In the genomic region with DNA sequence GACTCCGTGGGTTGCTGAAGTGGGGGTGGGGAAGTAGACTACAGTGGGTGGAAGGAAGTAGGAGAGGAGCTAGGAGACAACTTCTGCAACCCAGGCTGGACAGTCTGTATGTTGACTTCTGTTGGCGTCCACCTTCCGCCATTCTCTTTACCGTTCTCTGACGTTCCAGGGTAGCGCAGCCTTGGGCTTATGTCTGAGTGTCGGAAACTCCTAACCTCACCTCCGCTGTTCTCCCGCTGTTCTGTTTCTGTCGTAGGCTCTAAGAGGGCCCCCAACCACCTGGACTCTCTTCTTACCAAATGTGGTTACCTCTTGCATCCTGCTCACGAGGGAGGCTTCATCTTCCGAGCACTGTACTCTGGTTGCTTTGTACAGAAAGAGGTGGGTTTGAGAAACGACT, we compare ENCODE assay signal across 26 mouse cellular contexts. TPM values are rescaled to one million over a fixed set of nuclear protein-coding genes. Genes with fewer than 3 reads are reported as not detected.
A peak's percentile ranks its signal among the peaks of the same experiment; 100 is the strongest.
DNase-seq lines count a peak whose midpoint lies in the region; ATAC-seq and TF ChIP-seq lines count a peak whose summit lies in the region.
"Had no signal": no experiment of that assay in that cellular context is flagged by ENCODE, and none has a peak within 500 bp of the region (broad histone marks: within the 10 kb centered on the region; RNA-seq: fewer than 3 reads in every experiment).

No protein-coding gene starts in this region.

- ATAC-seq in liver, postnatal 0 days: no peak
- ATAC-seq: Patski had no signal

- peaks cover 32% of the 10 kb centered on the region for H3K4me1 ChIP-seq in heart, embryonic 10.5 days
- no peaks in the 10 kb centered on the region for H3K4me1 ChIP-seq in liver, adult 2 months (ENCODE audit: control insufficient read depth, insufficient read depth, low read length)
- no peaks in the 10 kb centered on the region for H3K4me1 ChIP-seq in liver, postnatal 0 days (ENCODE audit: insufficient read depth)

- 81% methylated on average over 13 of the region's 13 CpGs for WGBS in heart, embryonic 10.5 days
- WGBS in liver, adult 2 months: 76% methylated on average over 13 of the region's 13 CpGs
- 61% methylated on average over 13 of the region's 13 CpGs for WGBS in liver, postnatal 0 days (ENCODE audit: insufficient replicate concordance)

- no peak for TF ChIP-seq CTCF in liver, adult 2 months (IDR thresholded peaks at IDR 0.05; ENCODE audit: low read depth, low read length)
- no peak for TF ChIP-seq CTCF in liver, postnatal 0 days (IDR thresholded peaks at IDR 0.05; ENCODE audit: low read depth)

- TF ChIP-seq POLR2A in liver, adult 2 months (IDR thresholded peaks at IDR 0.05; ENCODE audit: extremely low read depth, insufficient read depth, low read length): no peak

- no peak overlapping the region for H3K4me3 ChIP-seq in heart, embryonic 10.5 days
- H3K4me3 ChIP-seq in liver, adult 2 months (ENCODE audit: insufficient read depth, low read depth, low read length): no peak overlapping the region
- H3K4me3 ChIP-seq in liver, postnatal 0 days (ENCODE audit: low read depth, low read length): no peak overlapping the region
- H3K4me3 ChIP-seq: forebrain, embryonic 12.5 days; hindbrain, embryonic 15.5 days had no signal

- TF ChIP-seq EP300 in liver, postnatal 0 days (IDR thresholded peaks at IDR 0.05; ENCODE audit: low read depth): no peak

- H3K36me3 ChIP-seq in heart, embryonic 10.5 days: no peaks in the 10 kb centered on the region
- no peaks in the 10 kb centered on the region for H3K36me3 ChIP-seq in liver, adult 2 months (ENCODE audit: control insufficient read depth, insufficient read depth, low read length)
- H3K36me3 ChIP-seq in liver, postnatal 0 days (replicated peaks; ENCODE audit: insufficient read depth, low read length): no peaks in the 10 kb centered on the region
- H3K36me3 ChIP-seq: forebrain, embryonic 12.5 days; hindbrain, embryonic 15.5 days had no signal

- peak overlapping the region; percentile 29; the same call in 1 of the 2 replicates for H3K9ac ChIP-seq in liver, adult 2 months (ENCODE audit: low read depth, low read length)
- H3K9ac ChIP-seq in liver, postnatal 0 days (replicated peaks): no peak overlapping the region
- H3K9ac ChIP-seq: forebrain, embryonic 12.5 days; hindbrain, embryonic 15.5 days had no signal

- no peak for DNase-seq in heart, embryonic 10.5 days (ENCODE audit: low spot score)
- DNase-seq in heart, adult 18-20 months: no peak
- DNase-seq in liver, adult 2 months (ENCODE audit: extremely low read depth, low read depth, low spot score): no peak
- no peak for DNase-seq in liver, postnatal 0 days
- peak; percentile 57 to 79 for DNase-seq in thymus, adult 18-20 months
- no peak for DNase-seq in adrenal gland, adult 18-20 months (ENCODE audit: low spot score in 2 of 2)
- DNase-seq in layer of hippocampus, postnatal 10 days (ENCODE audit: low spot score in 2 of 2): no peak
- no peak for DNase-seq in testis, postnatal 14 days (ENCODE audit: low spot score)
- DNase-seq: cerebellum, postnatal 14 days; gastrocnemius, postnatal 10 days; heart, postnatal 10 days; kidney, adult 18-20 months; kidney, postnatal 36 days; layer of hippocampus, adult 9-11 months; lung, postnatal 14 days; right cerebral cortex, postnatal 14 days had no signal

- H3K79me2 ChIP-seq in liver, adult 2 months (ENCODE audit: control insufficient read depth, insufficient read depth, low read length): no peaks in the 10 kb centered on the region

- peaks cover 3% of the 10 kb centered on the region for H3K27me3 ChIP-seq in heart, embryonic 10.5 days (ENCODE audit: insufficient read depth, poor library complexity, severe bottlenecking)
- H3K27me3 ChIP-seq in liver, adult 2 months (ENCODE audit: control insufficient read depth, insufficient read depth, low read length): no peaks in the 10 kb centered on the region
- peaks cover 4% of the 10 kb centered on the region; the same call in 1 of the 2 replicates for H3K27me3 ChIP-seq in liver, postnatal 0 days (ENCODE audit: insufficient read depth, low read length)
- H3K27me3 ChIP-seq: hindbrain, embryonic 15.5 days; Patski had no signal

- H3K9me3 ChIP-seq in heart, embryonic 10.5 days: peaks cover 7% of the 10 kb centered on the region; the same call in 1 of the 2 replicates
- no peaks in the 10 kb centered on the region for H3K9me3 ChIP-seq in liver, postnatal 0 days (ENCODE audit: low read length)
- H3K9me3 ChIP-seq: hindbrain, embryonic 15.5 days had no signal

- no peak overlapping the region for H3K4me2 ChIP-seq in liver, postnatal 0 days (ENCODE audit: low read depth, low read length)
- H3K4me2 ChIP-seq: forebrain, embryonic 12.5 days; hindbrain, embryonic 15.5 days had no signal

- H3K27ac ChIP-seq in heart, embryonic 10.5 days: peak overlapping the region; percentile 69
- H3K27ac ChIP-seq in liver, adult 2 months (replicated peaks; ENCODE audit: insufficient read depth, low read depth, low read length): no peak overlapping the region
- no peak overlapping the region for H3K27ac ChIP-seq in liver, postnatal 0 days (ENCODE audit: low read depth)
- H3K27ac ChIP-seq: forebrain, embryonic 12.5 days; hindbrain, embryonic 15.5 days; stomach, postnatal 0 days had no signal

RNA-seq across cellular contexts. Expression of a gene that starts 14.7 kb away (rescaled TPM):
- polyA plus RNA-seq in heart, embryonic 10.5 days (2016; fragmentation: Nextera tagmentation; extraction: Ambion mirVana): not detected in 2 replicates
- total RNA-seq in heart, adult 18-20 months (2021): 1 to 10 TPM; 5.8 to 6.1 TPM
- total RNA-seq in liver, adult 2 months (2014; rRNA removed): not detected in 2 replicates
- not detected in 2 replicates for polyA plus RNA-seq in liver, adult 2 months (2012; rRNA removed)
- not detected in 2 replicates for polyA plus RNA-seq in liver, postnatal 0 days (2015; fragmentation: Nextera tagmentation; extraction: Ambion mirVana)
- total RNA-seq in adrenal gland, adult 18-20 months (2021): not detected
- not detected for total RNA-seq in layer of hippocampus, postnatal 10 days (2021)
- total RNA-seq: left cerebral cortex, postnatal 10 days; megakaryocyte-erythroid progenitor cell, adult 5-6 weeks had no signal
- polyA plus RNA-seq: forebrain, embryonic 12.5 days; frontal cortex, adult 2 months; hindbrain, embryonic 15.5 days; liver, embryonic 16.5 days; midbrain, postnatal 0 days; neural tube, embryonic 11.5 days; Patski had no signal

RNA-seq across cellular contexts. Expression of a gene that starts 31.0 kb away (rescaled TPM):
- polyA plus RNA-seq in heart, embryonic 10.5 days (2016; fragmentation: Nextera tagmentation; extraction: Ambion mirVana): 238 and 301 TPM in 2 replicates
- 100 to 1,000 TPM; 125 to 126 TPM for total RNA-seq in heart, adult 18-20 months (2021)
- total RNA-seq in liver, adult 2 months (2014; rRNA removed): 87.2 and 111 TPM in 2 replicates
- polyA plus RNA-seq in liver, adult 2 months (2012; rRNA removed): 33.2 and 33.4 TPM in 2 replicates
- 73.4 and 76.7 TPM in 2 replicates for polyA plus RNA-seq in liver, postnatal 0 days (2015; fragmentation: Nextera tagmentation; extraction: Ambion mirVana)
- 100 to 1,000 TPM; 216 to 267 TPM for total RNA-seq in adrenal gland, adult 18-20 months (2021)
- 100 to 1,000 TPM; 199 to 221 TPM for total RNA-seq in layer of hippocampus, postnatal 10 days (2021)

RNA-seq across cellular contexts. Expression of a gene that starts 55.4 kb away (rescaled TPM):
- polyA plus RNA-seq in heart, embryonic 10.5 days (2016; fragmentation: Nextera tagmentation; extraction: Ambion mirVana): 0.27 and 0.82 TPM in 2 replicates
- total RNA-seq in heart, adult 18-20 months (2021): under 1 TPM in 1 of 2 experiments, not detected in 1; 0.13 TPM
- 191 and 270 TPM in 2 replicates for total RNA-seq in liver, adult 2 months (2014; rRNA removed)
- 712 and 829 TPM in 2 replicates for polyA plus RNA-seq in liver, adult 2 months (2012; rRNA removed)
- polyA plus RNA-seq in liver, postnatal 0 days (2015; fragmentation: Nextera tagmentation; extraction: Ambion mirVana): 109 and 112 TPM in 2 replicates
- 1 to 10 TPM; 1.2 to 2.3 TPM for total RNA-seq in adrenal gland, adult 18-20 months (2021)
- total RNA-seq in layer of hippocampus, postnatal 10 days (2021): 1 to 10 TPM; 2.2 to 2.9 TPM
- polyA plus RNA-seq: midbrain, postnatal 0 days had no signal

Comparison
In these comparisons a context has a peak if more than half of its experiments do, and no peak if none do; other contexts are left out.
1. DNase-seq: peak in thymus, adult 18-20 months (2 of 2); none in heart, embryonic 10.5 days (single experiment), heart, adult 18-20 months (0 of 2), liver, adult 2 months (single experiment), liver, postnatal 0 days (single experiment), adrenal gland, adult 18-20 months (0 of 2), layer of hippocampus, postnatal 10 days (0 of 2) and testis, postnatal 14 days (single experiment).
2. RNA of a gene that starts 55.4 kb away (total RNA-seq): 191 to 270 TPM in liver, adult 2 months; 2.2 to 2.9 TPM in layer of hippocampus, postnatal 10 days, 1.2 to 2.3 TPM in adrenal gland, adult 18-20 months and 0.13 TPM in heart, adult 18-20 months; every median in the first group is over 10 times any median in the second.